Mouse (Mus musculus) embryonic stem cell, embryonic (primary cell): ENCODE results near the gene Gm28048.

Experiments used
- CTCF ChIA-PET, 4 experiments: fragments of 300-600 bp in 2 of 4; fragments of 350-600 bp in 2 of 4; sonication (Branson Sonifier 250); formaldehyde crosslinking; loops; one replicate each; lab custom pipeline; 2022; ENCODE audit warnings: inconsistent platforms in 2 of 4; lab: Charles Lee
- POLR2A ChIA-PET, 4 experiments: fragments of 300-600 bp in 2 of 4; fragments of 350-600 bp in 2 of 4; sonication (Branson Sonifier 250); formaldehyde crosslinking; loops; one replicate each; lab custom pipeline; 2022; ENCODE audit warnings: antibody characterized with exemption in 4 of 4, inconsistent platforms in 1 of 4; lab: Charles Lee

Gene Gm28048

GRCm38 (mm10) chr11:22811413-22811812 lies 170.5 kb downstream of the Gm28048 start:
- CTCF ChIA-PET, result no interaction called here

DNA sequence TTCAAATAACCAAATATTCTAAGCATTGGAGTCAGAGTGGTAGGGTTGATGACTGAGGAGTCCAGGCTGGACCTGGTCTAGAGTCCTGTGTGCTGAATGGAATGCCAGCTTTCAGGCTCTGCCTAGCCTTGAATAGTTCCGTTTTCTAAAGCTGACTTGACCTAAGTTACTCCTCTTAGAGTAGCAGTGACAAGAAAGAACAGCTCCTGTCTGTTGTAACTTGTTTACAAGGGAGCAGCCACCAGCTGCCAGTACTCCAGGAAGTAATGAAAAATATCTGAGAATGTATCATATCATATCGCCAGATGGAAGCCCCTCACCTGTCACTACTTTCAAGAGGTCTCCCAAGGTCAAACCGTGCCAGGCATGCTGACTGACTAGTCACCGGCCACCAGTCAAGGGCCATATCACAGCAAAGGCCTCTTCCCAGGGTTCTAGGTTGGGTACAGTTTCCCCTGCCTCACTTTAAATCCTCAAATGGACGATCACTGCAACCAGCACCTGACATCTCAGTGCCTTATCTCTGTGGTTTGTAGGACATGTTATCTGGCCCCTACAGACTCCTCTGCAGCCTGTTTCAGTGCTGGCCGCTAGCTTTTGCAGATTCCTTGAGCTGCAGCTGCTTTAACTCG lies 172.3 kb downstream of the Gm28048 start:
- CTCF ChIA-PET, result interaction anchor here in 1 of 4 experiments (0.5 kb wide), 1 partner anchor 36 kb away, joined by 6 read pairs; no protein-coding TSS in a partner anchor
- POLR2A ChIA-PET, result interaction anchor here (0.7 to 4.4 kb wide), 7 partner anchors 9 to 17 kb away, joined by 3 to 34 read pairs (median 3); no protein-coding TSS in a partner anchor

More at GRCm38 (mm10) chr11:22811413-22811812, 170.5 kb downstream of the Gm28048 start:
- POLR2A ChIA-PET, result interaction anchor here in 2 of 4 experiments (0.7 to 4.4 kb wide), 9 partner anchors 9 to 929 kb away, joined by 3 to 34 read pairs (median 4); no protein-coding TSS in a partner anchor

GRCm38 (mm10) chr11:22808040-22808439 lies 173.8 kb downstream of the Gm28048 start:
- ChIA-PET CTCF (interaction anchor here in 1 of 4 experiments (1.1 kb wide), 1 partner anchor 8 kb away, joined by 3 read pairs; no protein-coding TSS in a partner anchor), POLR2A (interaction anchor here in 1 of 4 experiments (1.4 to 1.8 kb wide), 2 partner anchors 8 to 11 kb away, joined by 3 to 4 read pairs; no protein-coding TSS in a partner anchor)

DNA sequence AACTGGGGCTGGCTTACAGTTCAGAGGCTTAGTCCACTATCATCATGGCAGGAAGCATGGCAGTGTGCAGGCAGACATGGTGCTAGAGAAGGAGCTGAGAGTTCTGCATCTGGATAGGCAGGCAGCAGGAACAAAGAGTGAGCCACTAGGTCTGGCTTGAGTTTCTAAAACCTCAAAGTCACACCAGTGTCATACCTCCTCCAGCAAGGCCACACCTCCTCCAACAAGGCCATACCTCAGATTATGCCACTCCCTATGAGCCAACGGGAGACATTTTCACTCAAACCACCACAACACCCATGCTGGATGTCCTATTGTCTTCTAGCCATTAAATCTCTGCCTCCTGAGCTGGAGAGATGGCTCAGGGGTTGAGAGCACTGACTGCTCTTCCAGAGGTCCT lies 176.7 kb downstream of the Gm28048 start:
- POLR2A ChIA-PET, result interaction anchor here in 1 of 4 experiments (0.5 to 1.6 kb wide), 3 partner anchors 12 to 175 kb away, joined by 3 to 6 read pairs (median 4); partner anchors contain the start of gene B3gnt2

DNA sequence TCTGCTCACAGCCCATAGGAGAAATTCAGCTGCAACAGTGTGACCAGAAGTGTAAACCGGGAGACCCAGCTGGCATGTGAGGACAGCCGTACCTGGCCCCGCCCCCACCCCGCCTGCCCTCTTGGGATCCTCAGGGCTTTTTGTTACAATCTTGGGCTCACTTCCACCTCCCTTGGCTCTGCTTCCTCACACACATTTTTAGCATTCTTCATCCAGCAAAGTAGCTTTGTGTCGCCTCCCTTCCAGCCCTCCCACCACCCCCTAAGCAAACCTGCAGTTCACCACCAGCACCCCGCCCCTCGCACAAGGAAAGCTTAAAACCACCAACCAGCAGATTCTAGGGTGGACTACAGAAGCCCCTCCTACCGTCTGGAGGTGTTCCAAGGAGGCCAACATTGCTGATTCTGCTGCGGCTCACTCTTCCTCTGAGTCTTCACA lies 181.9 kb downstream of the Gm28048 start:
- ChIA-PET CTCF (interaction anchor here in 3 of 4 experiments (0.5 to 1.9 kb wide), 6 partner anchors 8 to 186 kb away, joined by 3 to 9 read pairs (median 4); no protein-coding TSS in a partner anchor), POLR2A (interaction anchor here (0.6 to 4.3 kb wide), 80 partner anchors 8 to 1505 kb away, joined by 3 to 34 read pairs (median 4); partner anchors contain the start of genes B3gnt2 (in 2 of the 4) and Fam161a (in 1 of the 4))

More for the DNA sequence above, 176.7 kb downstream of the Gm28048 start:
- CTCF ChIA-PET, result interaction anchor here in 1 of 4 experiments (0.6 kb wide), 1 partner anchor 47 kb away, joined by 4 read pairs; no protein-coding TSS in a partner anchor

- ChIA-PET CTCF (interaction anchor here in 1 of 4 experiments (1.2 kb wide), 1 partner anchor 21 kb away, joined by 3 read pairs; no protein-coding TSS in a partner anchor), POLR2A (interaction anchor here in 3 of 4 experiments (1.1 to 4.2 kb wide), 19 partner anchors 8 to 171 kb away, joined by 3 to 34 read pairs (median 8); partner anchors contain the start of gene B3gnt2 (in 2 of the 3))
These were observed 183.0 kb downstream of the Gm28048 start for GRCm38 (mm10) chr11:22798916-22799315.

DNA sequence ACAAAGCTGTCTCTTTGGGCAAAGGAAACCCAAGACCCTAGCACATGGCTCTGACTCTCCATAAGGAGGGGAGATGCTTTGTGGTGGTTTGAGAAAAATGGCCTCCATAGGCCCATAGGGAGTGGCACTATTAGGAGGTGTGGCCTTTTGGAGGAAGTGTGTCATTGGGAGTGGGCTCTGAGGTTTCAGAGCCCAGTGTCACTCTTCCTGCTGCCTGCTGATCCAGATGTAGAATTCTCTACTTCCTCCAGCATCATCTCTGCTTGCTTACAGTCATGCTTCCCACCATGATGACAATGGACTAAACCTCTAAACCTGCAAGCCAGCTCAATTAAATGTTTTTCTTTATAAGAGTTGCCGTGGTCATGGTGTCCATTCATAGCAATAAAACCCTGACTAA lies 187.2 kb downstream of the Gm28048 start:
- POLR2A ChIA-PET, result interaction anchor here in 1 of 4 experiments (0.6 to 2.7 kb wide), 5 partner anchors 17 to 189 kb away, joined by 3 to 9 read pairs (median 4); no protein-coding TSS in a partner anchor
- CTCF ChIA-PET, result interaction anchor here in 1 of 4 experiments (0.6 kb wide), 1 partner anchor 123 kb away, joined by 3 read pairs; no protein-coding TSS in a partner anchor

GRCm38 (mm10) chr11:22793881-22794203 lies 188.0 kb downstream of the Gm28048 start:
- ChIA-PET CTCF (no interaction called here), POLR2A (interaction anchor here in 2 of 4 experiments (1.2 to 2.7 kb wide), 8 partner anchors 11 to 147 kb away, joined by 3 to 14 read pairs (median 4); no protein-coding TSS in a partner anchor)

DNA sequence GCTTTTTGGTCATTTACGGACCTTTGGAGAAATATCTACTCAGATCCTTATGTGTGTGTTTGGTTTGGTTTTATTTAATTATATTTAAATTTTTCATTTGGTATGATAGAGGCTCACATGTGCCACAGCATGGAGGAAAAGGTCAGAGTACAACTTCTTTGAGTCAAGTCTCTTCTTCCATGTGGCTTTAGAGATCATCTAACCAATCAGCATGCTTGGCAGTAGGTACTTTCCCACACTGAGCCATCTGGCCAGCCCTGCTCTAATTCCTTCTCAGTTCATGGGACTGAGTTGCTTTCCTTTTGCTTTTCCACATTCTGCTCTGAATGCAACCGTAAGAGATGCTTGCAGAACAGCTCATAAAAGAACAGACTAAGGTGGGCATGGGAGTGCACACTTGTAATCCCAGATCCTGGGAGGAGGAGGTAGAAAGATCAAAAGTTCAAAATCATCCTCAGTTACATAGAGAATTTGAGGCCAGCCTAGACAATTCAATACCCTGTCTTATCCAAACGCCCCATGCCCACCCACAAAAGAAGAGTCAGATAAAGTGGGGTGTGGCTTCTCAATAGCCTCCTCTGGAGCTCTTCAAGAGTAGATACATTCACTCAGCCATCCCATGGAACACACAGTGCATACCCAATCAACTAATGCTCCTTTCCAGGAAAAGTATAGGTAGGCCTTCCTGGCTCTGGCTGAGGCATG lies 188.6 kb downstream of the Gm28048 start:
- ChIA-PET POLR2A (interaction anchor here in 2 of 4 experiments (0.6 to 2.7 kb wide), 11 partner anchors 10 to 146 kb away, joined by 3 to 14 read pairs (median 4); no protein-coding TSS in a partner anchor), CTCF (interaction anchor here in 1 of 4 experiments (0.7 kb wide), 1 partner anchor 962 kb away, joined by 3 read pairs; no protein-coding TSS in a partner anchor)

DNA sequence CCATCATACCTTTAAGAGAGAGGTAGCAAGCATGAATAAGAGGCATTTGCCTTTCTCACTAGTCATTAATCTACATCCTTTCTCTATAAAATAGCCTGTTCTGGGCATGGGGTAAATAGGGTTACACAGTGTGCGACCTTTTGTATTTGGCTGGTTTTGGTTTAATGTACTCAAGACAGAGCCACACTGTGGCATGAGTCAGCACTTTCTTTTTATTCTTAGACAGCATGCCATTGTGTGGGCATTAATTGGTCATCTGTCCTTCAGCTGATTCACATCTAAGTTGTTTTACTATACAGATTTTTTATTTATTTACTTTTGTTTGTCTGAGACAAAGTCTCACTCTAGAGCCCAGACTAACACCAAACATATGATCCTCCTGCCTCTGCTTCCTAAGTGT lies 189.7 kb downstream of the Gm28048 start:
- ChIA-PET CTCF (interaction anchor here in 1 of 4 experiments (0.9 kb wide), 1 partner anchor 15 kb away, joined by 3 read pairs; no protein-coding TSS in a partner anchor), POLR2A (interaction anchor here in 3 of 4 experiments (0.8 to 3.0 kb wide), 11 partner anchors 7 to 199 kb away, joined by 3 to 16 read pairs (median 5); partner anchors contain the start of gene Cct4 (in 1 of the 3))

- POLR2A ChIA-PET, result interaction anchor here in 3 of 4 experiments (0.8 to 3.0 kb wide), 12 partner anchors 8 to 199 kb away, joined by 3 to 16 read pairs (median 4); partner anchors contain the start of gene Cct4 (in 1 of the 3)
- CTCF ChIA-PET, result interaction anchor here in 2 of 4 experiments (0.7 to 0.9 kb wide), 2 partner anchors 14 to 190 kb away, joined by 3 read pairs; no protein-coding TSS in a partner anchor
These were observed 190.2 kb downstream of the Gm28048 start for GRCm38 (mm10) chr11:22791726-22792125.

DNA sequence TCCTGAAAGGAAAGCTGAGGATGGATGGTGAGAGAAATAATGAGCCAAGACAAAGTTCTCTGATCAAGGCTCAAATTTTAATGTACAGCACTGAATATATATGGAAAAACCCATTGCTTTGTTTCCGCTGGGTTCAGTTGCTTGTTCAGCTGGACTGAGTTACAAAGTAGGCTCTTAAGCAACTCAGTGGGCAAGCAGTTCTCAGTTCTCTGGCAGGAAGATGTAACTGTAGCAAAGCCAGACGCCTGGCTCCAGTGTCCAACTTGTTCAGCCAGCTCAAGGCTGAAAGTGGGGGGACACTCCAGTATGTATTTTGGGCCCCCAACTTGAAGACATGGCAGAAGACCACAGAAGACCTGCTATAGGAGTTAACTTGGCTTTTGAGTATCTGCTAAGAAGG lies 194.1 kb downstream of the Gm28048 start:
- ChIA-PET CTCF (no interaction called here), POLR2A (interaction anchor here in 1 of 4 experiments (1.4 kb wide), 1 partner anchor 12 kb away, joined by 3 read pairs; no protein-coding TSS in a partner anchor)
